Mouse (Mus musculus): ENCODE results near the gene Rab3d. TPM values are rescaled to one million over a fixed set of nuclear protein-coding genes. Genes with fewer than 3 reads are reported as not detected.

The Rab3d gene
- total RNA-seq (2012; rRNA removed) (19.0 and 22.9 TPM in 2 replicates), polyA plus RNA-seq (2012; ENCODE audit: insufficient read depth in 1 of 2, insufficient read length in 2 of 2, low read depth in 1 of 2, low replicate concordance in 2 of 2, missing spikeins in 1 of 2) (10 to 100 TPM in 1 of 2 experiments, not detected in 1; 44.2 TPM)

GRCm38 (mm10) chr9:21918035-21918592 is at the start of gene Rab3d:
Gene Rab3d, minus strand, starts transcription at chr9:21918192.
- Histone ChIP-seq H3K9me3 (replicated peaks; ENCODE audit: insufficient read depth, low read length) (no peaks in the 10 kb centered on the region), H3K4me3 (ENCODE audit: control insufficient read depth in 1 of 2, insufficient read depth in 1 of 2, low read depth in 2 of 2, low read length in 2 of 2) (peak within 1 kb of the TSS; percentile 65 to 94), H3K9ac (ENCODE audit: control insufficient read depth, low read depth, low read length, poor library complexity, severe bottlenecking) (peak within 1 kb of the TSS; percentile 61), H3K27ac (ENCODE audit: control insufficient read depth, low read depth, low read length) (peak within 1 kb of the TSS; percentile 2; the same call in 1 of the 2 replicates), H3K27me3 (ENCODE audit: control insufficient read depth in 1 of 2, insufficient read depth in 2 of 2, low read length in 2 of 2) (no peaks in the 10 kb centered on the region), H3K4me1 (ENCODE audit: control insufficient read depth in 1 of 2, insufficient read depth in 2 of 2, low read length in 2 of 2) (peaks cover 7 to 12% of the 10 kb centered on the region in 2 experiments), H3K79me2 (ENCODE audit: control insufficient read depth, insufficient read depth, low read length, poor library complexity) (peaks cover 3% of the 10 kb centered on the region; the same call in 1 of the 2 replicates), H3K36me3 (ENCODE audit: control insufficient read depth in 1 of 2, insufficient read depth in 2 of 2, low read length in 2 of 2) (peaks cover 0 to 10% of the 10 kb centered on the region in 2 experiments; a peak in 2 of 4 replicates)
- peak; percentile 100 for DNase-seq (ENCODE audit: low read depth, low spot score)
- TF ChIP-seq GATA1 (IDR thresholded peaks at IDR 0.05; ENCODE audit: low read depth, low read length) = no peak
- no peak for TF ChIP-seq BHLHE40 (IDR thresholded peaks at IDR 0.05; ENCODE audit: borderline replicate concordance, low read depth, low read length)
- TF ChIP-seq E2F4 (IDR thresholded peaks at IDR 0.05; ENCODE audit: borderline replicate concordance, low read depth, low read length) = peak; percentile 77; the same call in 1 of the 2 replicates
- TF ChIP-seq TAL1 (IDR thresholded peaks at IDR 0.05; ENCODE audit: low read length) = no peak
- no peak; the same call in 1 of the 2 replicates for TF ChIP-seq KAT2A (conservative IDR thresholded peaks at IDR 0.05; ENCODE audit: low read depth, low read length)
- TF ChIP-seq ZNF384 (IDR thresholded peaks at IDR 0.05; ENCODE audit: low read depth, low read length) = no peak; the same call in 1 of the 2 replicates
- peak; percentile 80; the same call in 1 of the 2 replicates for TF ChIP-seq POLR2AphosphoS2 (IDR thresholded peaks at IDR 0.05; ENCODE audit: low read length)
- no peak for TF ChIP-seq ZC3H11A (IDR thresholded peaks at IDR 0.05; ENCODE audit: low read depth, low read length)
- TF ChIP-seq MEF2A (IDR thresholded peaks at IDR 0.05; ENCODE audit: extremely low read depth, insufficient replicate concordance, low read depth, low read length, poor library complexity, severe bottlenecking) = peak; percentile 33; the same call in 1 of the 2 replicates
- peak; percentile 86 for TF ChIP-seq ZMIZ1 (IDR thresholded peaks at IDR 0.05; ENCODE audit: low read depth, low read length)
- no peak for TF ChIP-seq GABPA (IDR thresholded peaks at IDR 0.05; ENCODE audit: low read depth, low read length)
- TF ChIP-seq USF1 (IDR thresholded peaks at IDR 0.05; ENCODE audit: low read depth, low read length) = peak; percentile 36; the same call in 1 of the 2 replicates
- no peak; a peak in 1 of 6 replicates for TF ChIP-seq CTCF (IDR thresholded peaks at IDR 0.05 in 2 of 3, conservative IDR thresholded peaks at IDR 0.05 in 1 of 3; ENCODE audit: control insufficient read depth in 1 of 3, insufficient read depth in 1 of 3, low read depth in 2 of 3, low read length in 3 of 3, poor library complexity in 1 of 3, severe bottlenecking in 1 of 3)
- TF ChIP-seq USF2 (IDR thresholded peaks at IDR 0.05; ENCODE audit: borderline replicate concordance in 1 of 2, insufficient read depth in 1 of 2, low read depth in 1 of 2, low read length in 2 of 2) = no peak
- TF ChIP-seq SMC3 (IDR thresholded peaks at IDR 0.05; ENCODE audit: low read depth, low read length) = 0 out of 2 replicates have a peak, but pooled peaks have one; percentile 2
- TF ChIP-seq TCF12 (IDR thresholded peaks at IDR 0.05; ENCODE audit: low read depth, low read length) = peak; percentile 68
- no peak for TF ChIP-seq UBTF (IDR thresholded peaks at IDR 0.05; ENCODE audit: borderline replicate concordance, insufficient read depth, low read depth, low read length)
- no peak for TF ChIP-seq RAD21 (IDR thresholded peaks at IDR 0.05; ENCODE audit: low read depth, low read length)
- TF ChIP-seq POLR2A (IDR thresholded peaks at IDR 0.05; ENCODE audit: control insufficient read depth in 1 of 2, insufficient read depth in 1 of 2, low read depth in 1 of 2, low read length in 2 of 2, poor library complexity in 1 of 2) = peak in 1 of 2 experiments; percentile 87; a peak in 2 of 4 replicates
- peak; percentile 63; the same call in 1 of the 2 replicates for TF ChIP-seq TBP (IDR thresholded peaks at IDR 0.05; ENCODE audit: low read depth, low read length)
- peak; percentile 55 for TF ChIP-seq ELF1 (IDR thresholded peaks at IDR 0.05; ENCODE audit: low read depth, low read length)
- TF ChIP-seq RCOR1 (IDR thresholded peaks at IDR 0.05; ENCODE audit: low read depth, low read length) = 0 out of 2 replicates have a peak, but pooled peaks have one; percentile 34
- no peak for TF ChIP-seq MYB (IDR thresholded peaks at IDR 0.05; ENCODE audit: low read depth, low read length)
- peak; percentile 63; the same call in 1 of the 2 replicates for TF ChIP-seq SIN3A (IDR thresholded peaks at IDR 0.05; ENCODE audit: low read length)
- peak; percentile 53 for TF ChIP-seq NRF1 (IDR thresholded peaks at IDR 0.05; ENCODE audit: insufficient read depth, low read depth, low read length, poor library complexity, severe bottlenecking)
- peak; percentile 86 for TF ChIP-seq MXI1 (IDR thresholded peaks at IDR 0.05; ENCODE audit: low read depth, low read length)
- TF ChIP-seq MYC (IDR thresholded peaks at IDR 0.05; ENCODE audit: low read depth, low read length) = no peak
- no peak for TF ChIP-seq ZKSCAN1 (IDR thresholded peaks at IDR 0.05; ENCODE audit: low read depth, low read length)
- TF ChIP-seq EP300 (IDR thresholded peaks at IDR 0.05; ENCODE audit: low read depth in 1 of 2, low read length in 2 of 2) = peak in 1 of 2 experiments; percentile 28; a peak in 2 of 4 replicates
- TF ChIP-seq ETS1 (IDR thresholded peaks at IDR 0.05; ENCODE audit: low read depth, low read length) = peak; percentile 34
- peak; percentile 95 for TF ChIP-seq MAZ (IDR thresholded peaks at IDR 0.05; ENCODE audit: low read depth, low read length)
- TF ChIP-seq CHD2 (IDR thresholded peaks at IDR 0.05; ENCODE audit: low read length) = no peak
- TF ChIP-seq JUND (IDR thresholded peaks at IDR 0.05; ENCODE audit: low read depth, low read length) = no peak
- TF ChIP-seq MAX (IDR thresholded peaks at IDR 0.05; ENCODE audit: low read length) = no peak; the same call in none of the 2 replicates
- peak; percentile 73 for TF ChIP-seq HCFC1 (IDR thresholded peaks at IDR 0.05; ENCODE audit: low read depth, low read length)
